Mouse (Mus musculus): ENCODE results near the gene Megf8. TPM values are rescaled to one million over a fixed set of nuclear protein-coding genes. Genes with fewer than 3 reads are reported as not detected.

The Megf8 gene
- polyA plus RNA-seq (2012; ENCODE audit: insufficient read depth, insufficient read length, low replicate concordance, missing spikeins) = not detected in 2 replicates

- peaks cover 19% of the 10 kb centered on the region for H3K4me1 ChIP-seq (ENCODE audit: control insufficient read depth, insufficient read depth, low read length)
- peak; percentile 70; the same call in 1 of the 2 replicates for TF ChIP-seq POLR2A (IDR thresholded peaks at IDR 0.05; ENCODE audit: insufficient read depth, low read depth, low read length)
- no peak for TF ChIP-seq CTCF (IDR thresholded peaks at IDR 0.05; ENCODE audit: insufficient read depth, low read depth, low read length)
- H3K4me3 ChIP-seq (ENCODE audit: insufficient read depth, low read depth, low read length) = peak within 1 kb of the TSS; percentile 69
- H3K27ac ChIP-seq (ENCODE audit: insufficient read depth, low read depth, low read length) = peak within 1 kb of the TSS; percentile 21
- under 1% methylated on average over 52 of the region's 52 CpGs for WGBS
Measured at GRCm38 (mm10) chr7:25316532-25317445, at the start of gene Megf8. TSS of gene Megf8 (plus strand) at chr7:25317164.

- H3K4me1 ChIP-seq (ENCODE audit: control insufficient read depth, insufficient read depth, low read length) = peaks cover 35% of the 10 kb centered on the region
- peak within 1 kb of the TSS; percentile 76 for H3K4me3 ChIP-seq (ENCODE audit: insufficient read depth, low read depth, low read length)
- H3K27ac ChIP-seq (ENCODE audit: insufficient read depth, low read depth, low read length) = peak within 1 kb of the TSS; percentile 97
- TF ChIP-seq POLR2A (IDR thresholded peaks at IDR 0.05; ENCODE audit: insufficient read depth, low read depth, low read length) (peak; percentile 45; the same call in 1 of the 2 replicates), CTCF (IDR thresholded peaks at IDR 0.05; ENCODE audit: insufficient read depth, low read depth, low read length) (no peak)
- under 1% methylated on average over 29 of the region's 29 CpGs for WGBS
Measured at GRCm38 (mm10) chr7:25267301-25267750, 49.6 kb upstream of the Megf8 start, which contains the start of gene Cic. TSS of gene Cic (plus strand) at chr7:25267704.

GRCm38 (mm10) chr7:25267751-25268463 is 49.1 kb upstream of the Megf8 start:
- Histone ChIP-seq H3K27ac (ENCODE audit: insufficient read depth, low read depth, low read length) (peak overlapping the region; percentile 97), H3K4me1 (ENCODE audit: control insufficient read depth, insufficient read depth, low read length) (peaks cover 40% of the 10 kb centered on the region), H3K4me3 (ENCODE audit: insufficient read depth, low read depth, low read length) (peak overlapping the region; percentile 76)
- under 1% methylated on average over 33 of the region's 33 CpGs for WGBS
- no peak for TF ChIP-seq CTCF (IDR thresholded peaks at IDR 0.05; ENCODE audit: insufficient read depth, low read depth, low read length)
- no peak for TF ChIP-seq POLR2A (IDR thresholded peaks at IDR 0.05; ENCODE audit: insufficient read depth, low read depth, low read length)

GRCm38 (mm10) chr7:25268588-25268987 is 48.4 kb upstream of the Megf8 start:
- 0% methylated on average over 7 of the region's 7 CpGs for WGBS
- Histone ChIP-seq H3K4me3 (ENCODE audit: insufficient read depth, low read depth, low read length) (peak overlapping the region; percentile 57), H3K27ac (ENCODE audit: insufficient read depth, low read depth, low read length) (no peak overlapping the region), H3K4me1 (ENCODE audit: control insufficient read depth, insufficient read depth, low read length) (peaks cover 47% of the 10 kb centered on the region)
- TF ChIP-seq CTCF (IDR thresholded peaks at IDR 0.05; ENCODE audit: insufficient read depth, low read depth, low read length) (no peak), POLR2A (IDR thresholded peaks at IDR 0.05; ENCODE audit: insufficient read depth, low read depth, low read length) (no peak)

- H3K27ac ChIP-seq (ENCODE audit: insufficient read depth, low read depth, low read length) = peak overlapping the region; percentile 14; the same call in 1 of the 2 replicates
- WGBS = 15% methylated on average over 4 of the region's 4 CpGs
Measured at GRCm38 (mm10) chr7:25269029-25269428, 47.9 kb upstream of the Megf8 start.

GRCm38 (mm10) chr7:25269545-25270271 is 47.3 kb upstream of the Megf8 start:
- TF ChIP-seq POLR2A (IDR thresholded peaks at IDR 0.05; ENCODE audit: insufficient read depth, low read depth, low read length) (no peak), CTCF (IDR thresholded peaks at IDR 0.05; ENCODE audit: insufficient read depth, low read depth, low read length) (no peak)
- 52% methylated on average over 8 of the region's 8 CpGs for WGBS
- Histone ChIP-seq H3K4me1 (ENCODE audit: control insufficient read depth, insufficient read depth, low read length) (peaks cover 52% of the 10 kb centered on the region), H3K4me3 (ENCODE audit: insufficient read depth, low read depth, low read length) (peak overlapping the region; percentile 17; the same call in 1 of the 2 replicates), H3K27ac (ENCODE audit: insufficient read depth, low read depth, low read length) (no peak overlapping the region)

More at GRCm38 (mm10) chr7:25269029-25269428, 47.9 kb upstream of the Megf8 start:
- H3K4me1 ChIP-seq (ENCODE audit: control insufficient read depth, insufficient read depth, low read length) = peaks cover 49% of the 10 kb centered on the region
- TF ChIP-seq POLR2A (IDR thresholded peaks at IDR 0.05; ENCODE audit: insufficient read depth, low read depth, low read length) (no peak), CTCF (IDR thresholded peaks at IDR 0.05; ENCODE audit: insufficient read depth, low read depth, low read length) (no peak)
- peak overlapping the region; percentile 57 for H3K4me3 ChIP-seq (ENCODE audit: insufficient read depth, low read depth, low read length)

- Histone ChIP-seq H3K4me1 (ENCODE audit: control insufficient read depth, insufficient read depth, low read length) (peaks cover 60% of the 10 kb centered on the region), H3K27ac (ENCODE audit: insufficient read depth, low read depth, low read length) (no peak overlapping the region), H3K4me3 (ENCODE audit: insufficient read depth, low read depth, low read length) (no peak overlapping the region)
- TF ChIP-seq CTCF (IDR thresholded peaks at IDR 0.05; ENCODE audit: insufficient read depth, low read depth, low read length) = no peak
- no peak for TF ChIP-seq POLR2A (IDR thresholded peaks at IDR 0.05; ENCODE audit: insufficient read depth, low read depth, low read length)
- 86% methylated on average over 35 of the region's 35 CpGs for WGBS
Measured at GRCm38 (mm10) chr7:25270652-25271633, 46.0 kb upstream of the Megf8 start.

All from olfactory bulb, adult 2 months (tissue).